Mouse (Mus musculus): ENCODE measurements at regions not wholly inside any gene's neighbourhood (a gene's known extent, or its start where the extent isn't known, plus 50 kb on each side); places are given as distances from the start of the nearest gene placed in this dataset.

GRCm38 (mm10) chr1:164603433-164603832 lies 145.3 kb upstream of the Atp1b1 start:
- TF ChIP-seq CTCF (IDR thresholded peaks at IDR 0.05; ENCODE audit: borderline replicate concordance, insufficient read depth, low read length): no peak
- TF ChIP-seq POLR2A (IDR thresholded peaks at IDR 0.05; ENCODE audit: low read depth, low read length): no peak
